Mouse (Mus musculus): ENCODE measurements around the gene Crybb3. TPM values are rescaled to one million over a fixed set of nuclear protein-coding genes. Genes with fewer than 3 reads are reported as not detected.

The Crybb3 gene
- total RNA-seq, 2 experiments from 2014 or later: not detected

DNA sequence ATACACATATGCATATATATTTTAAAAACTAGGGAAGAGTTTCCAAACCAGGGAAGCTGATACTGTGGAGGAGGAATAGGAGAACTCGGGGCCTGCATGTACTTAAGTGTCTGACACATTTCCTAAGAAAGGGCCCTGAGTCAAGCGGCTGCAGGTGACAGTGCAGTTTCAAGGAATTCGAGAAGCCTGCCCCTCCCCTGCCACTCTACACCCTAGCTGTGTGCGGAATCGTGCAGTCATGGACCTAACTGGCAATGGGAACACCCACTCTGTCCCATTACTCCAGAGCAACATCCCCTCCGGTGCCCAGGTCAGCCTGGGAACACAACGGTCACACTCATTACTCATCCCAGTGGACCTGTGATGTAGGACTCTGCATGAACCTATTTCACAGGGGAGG, 25.2 kb upstream of the Crybb3 start:
- no peak for ATAC-seq (replicated peaks; ENCODE audit: low FRiP score, poor library complexity, severe bottlenecking)

DNA sequence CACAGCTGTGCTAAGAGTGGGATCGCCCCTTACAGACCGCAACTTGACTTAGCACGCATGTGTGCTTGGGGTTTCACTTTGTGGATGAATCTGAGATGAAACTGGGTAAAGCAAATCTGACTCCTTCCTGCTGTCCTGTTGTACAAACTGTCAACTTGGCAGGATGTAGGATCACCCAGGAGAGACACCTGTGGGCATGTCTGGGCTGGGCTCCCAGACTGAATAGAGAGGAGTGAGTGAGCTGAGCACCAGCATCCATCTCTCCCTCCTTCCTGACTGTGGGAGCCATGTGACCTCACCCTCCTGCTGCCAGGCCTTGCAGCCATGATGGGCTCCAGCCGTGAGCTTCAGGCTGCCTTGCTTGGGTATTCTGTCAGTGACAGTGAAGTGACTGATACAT, 24.1 kb upstream of the Crybb3 start:
- ATAC-seq (replicated peaks; ENCODE audit: low FRiP score, poor library complexity, severe bottlenecking): no peak

DNA sequence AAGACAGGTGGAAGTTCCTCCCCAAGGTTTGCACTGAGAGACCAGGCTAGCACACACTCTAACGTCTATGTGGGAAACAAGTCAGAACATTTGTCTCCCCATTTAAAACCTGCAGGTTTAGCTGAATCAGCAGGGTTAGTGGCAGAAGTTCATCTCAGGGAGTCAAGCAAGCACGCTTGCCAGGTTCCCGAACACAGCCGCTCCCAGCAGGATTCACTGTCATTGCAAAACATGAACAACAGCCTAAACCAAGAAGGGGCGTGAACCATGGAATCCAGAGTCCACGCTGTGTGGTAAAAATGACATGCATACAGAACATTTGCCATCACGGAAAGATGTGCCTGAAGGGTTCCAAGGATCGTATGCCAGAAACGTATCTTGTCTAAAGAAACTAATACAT, 23.7 kb upstream of the Crybb3 start:
- no peak for ATAC-seq (replicated peaks; ENCODE audit: low FRiP score, poor library complexity, severe bottlenecking)

DNA sequence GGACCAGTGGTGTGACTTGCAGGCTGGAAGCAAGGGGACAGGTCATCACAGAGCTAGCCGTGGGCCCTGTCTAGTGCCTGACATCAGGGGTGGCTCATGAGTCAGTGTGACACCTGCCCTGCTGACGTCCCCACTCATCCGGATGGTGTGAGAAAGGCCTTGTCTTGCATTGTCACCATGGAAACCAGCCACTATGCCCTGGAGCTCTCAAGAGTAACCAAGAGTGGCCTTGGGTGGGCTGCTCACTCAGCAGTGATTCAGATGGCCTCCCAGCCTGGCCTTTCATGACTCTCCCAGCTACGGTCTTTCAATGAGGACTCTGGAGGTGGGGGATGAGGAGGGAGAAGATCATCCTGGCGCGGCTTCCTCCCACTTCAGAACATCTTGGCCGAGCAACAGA, 21.1 kb upstream of the Crybb3 start:
- ATAC-seq (replicated peaks; ENCODE audit: low FRiP score, poor library complexity, severe bottlenecking): no peak

DNA sequence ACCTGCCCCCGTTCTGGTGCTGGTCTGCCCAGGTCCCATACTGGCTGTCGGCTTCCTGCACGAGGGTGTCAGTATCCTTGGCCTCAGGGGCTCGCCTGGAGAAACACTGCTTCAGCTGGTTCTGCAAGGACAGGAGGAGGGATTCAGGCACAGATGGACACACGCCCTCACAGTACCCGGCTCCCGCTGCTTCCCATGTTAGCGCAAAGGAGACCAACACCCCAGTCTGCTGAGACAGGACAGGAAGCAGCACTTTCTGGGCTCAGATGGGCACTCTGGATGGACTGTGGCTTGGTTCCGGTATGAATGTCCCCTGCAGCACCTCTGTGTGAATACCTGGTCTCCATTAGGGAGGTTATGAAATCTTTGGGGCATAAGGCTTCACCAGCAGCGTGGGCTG, 20.1 kb upstream of the Crybb3 start:
- no peak for ATAC-seq (replicated peaks; ENCODE audit: low FRiP score, poor library complexity, severe bottlenecking)

DNA sequence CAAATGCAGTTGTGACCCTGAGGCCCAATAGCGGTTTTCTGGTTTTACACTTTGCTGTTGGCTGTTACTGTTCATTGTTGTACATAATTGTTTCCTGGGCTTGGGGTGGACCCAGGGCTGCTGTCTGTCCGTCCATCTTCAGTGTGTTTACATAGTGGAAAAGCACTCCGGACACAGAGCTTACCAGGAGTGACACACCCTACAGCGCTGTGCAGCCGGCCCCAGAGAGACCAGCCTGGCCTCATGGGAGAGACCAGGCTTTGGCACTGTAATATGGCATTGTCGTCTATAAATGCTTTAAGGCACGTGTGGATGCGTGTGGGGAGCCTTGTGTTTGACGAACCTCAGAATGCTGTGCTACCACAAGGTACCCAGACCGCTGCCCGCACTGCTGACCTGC, 19.0 kb upstream of the Crybb3 start:
- ATAC-seq (replicated peaks; ENCODE audit: low FRiP score, poor library complexity, severe bottlenecking): no peak

DNA sequence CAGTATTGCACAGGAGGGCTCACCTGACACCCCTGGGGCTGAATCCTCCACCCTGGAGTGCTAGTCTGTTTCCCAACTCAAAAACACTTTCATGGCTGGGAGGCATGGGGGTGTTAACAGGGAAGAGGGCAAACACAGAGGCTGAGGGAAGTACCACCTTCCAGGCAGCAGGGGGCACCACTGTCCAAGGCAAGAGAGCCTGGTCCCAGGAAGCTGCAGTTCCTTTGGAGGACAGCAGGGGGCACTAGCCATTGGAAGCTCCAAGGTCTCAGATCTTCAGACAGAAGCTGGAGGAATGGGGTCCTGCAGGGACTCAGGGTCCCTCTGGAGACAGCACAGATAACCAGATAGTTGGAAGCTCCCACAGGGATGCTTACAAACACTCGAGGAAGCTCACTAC, 18.2 kb upstream of the Crybb3 start:
- peak; percentile 85 for ATAC-seq (replicated peaks; ENCODE audit: low FRiP score, poor library complexity, severe bottlenecking)

DNA sequence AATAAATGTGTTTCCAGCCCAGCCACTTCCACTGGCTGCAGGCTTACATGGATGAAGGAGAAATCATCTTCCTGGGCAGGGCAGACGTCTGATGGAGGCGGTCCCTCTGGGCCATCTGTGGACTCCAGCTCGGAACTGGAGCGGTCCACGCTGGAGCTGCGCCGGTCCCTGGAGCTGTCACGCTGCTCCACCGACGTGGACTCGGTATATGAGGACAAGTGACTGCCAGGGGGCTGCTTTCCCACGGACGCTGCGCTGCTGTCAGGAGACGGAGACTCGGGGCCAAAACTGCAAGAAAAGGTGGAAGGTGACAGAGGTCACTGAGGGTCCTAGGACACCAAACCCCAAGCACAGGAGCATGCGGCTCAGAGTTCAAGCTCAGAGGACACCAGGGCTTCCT, 16.2 kb upstream of the Crybb3 start:
- ATAC-seq (replicated peaks; ENCODE audit: low FRiP score, poor library complexity, severe bottlenecking): no peak

DNA sequence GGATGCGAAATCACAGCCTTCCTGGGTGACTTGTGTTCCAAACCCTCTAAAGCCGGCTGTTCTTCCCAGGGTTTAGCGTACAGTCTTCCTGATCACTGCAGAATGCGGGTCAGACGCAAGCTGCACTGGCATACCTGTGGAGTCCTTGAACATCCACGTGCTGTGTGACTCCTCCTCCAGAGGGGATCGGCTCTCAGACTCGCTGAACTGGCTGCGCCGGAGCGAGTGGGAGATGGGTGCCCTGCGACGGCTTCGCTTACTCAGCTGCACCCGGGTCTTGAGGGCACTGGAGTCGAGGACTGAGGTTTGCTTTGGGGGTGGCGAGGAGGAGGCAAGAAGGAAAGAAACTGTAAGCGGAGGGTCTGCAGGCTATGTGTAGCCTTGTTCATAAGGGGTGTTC, 14.1 kb upstream of the Crybb3 start:
- ATAC-seq (replicated peaks; ENCODE audit: low FRiP score, poor library complexity, severe bottlenecking): no peak

DNA sequence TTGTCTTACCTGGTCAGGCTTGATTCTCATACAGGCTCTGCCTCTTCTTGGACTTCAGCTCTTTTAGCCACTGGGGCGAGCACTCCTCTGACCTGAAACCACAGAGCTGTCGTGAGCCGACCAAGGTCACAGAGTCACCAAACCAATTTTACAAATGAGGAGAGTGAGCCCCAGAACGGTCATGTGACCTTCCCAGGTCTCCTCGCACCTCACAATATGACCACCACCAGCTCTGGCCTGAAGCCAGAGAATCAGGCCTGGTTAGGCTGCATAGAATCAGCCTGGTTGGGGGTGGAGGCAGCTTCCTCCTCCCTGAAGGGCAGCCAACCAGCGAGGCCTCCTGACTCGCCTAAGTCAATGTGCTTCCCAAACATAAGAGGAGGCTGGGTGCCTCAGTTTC, 11.0 kb upstream of the Crybb3 start:
- ATAC-seq (replicated peaks; ENCODE audit: low FRiP score, poor library complexity, severe bottlenecking): no peak

DNA sequence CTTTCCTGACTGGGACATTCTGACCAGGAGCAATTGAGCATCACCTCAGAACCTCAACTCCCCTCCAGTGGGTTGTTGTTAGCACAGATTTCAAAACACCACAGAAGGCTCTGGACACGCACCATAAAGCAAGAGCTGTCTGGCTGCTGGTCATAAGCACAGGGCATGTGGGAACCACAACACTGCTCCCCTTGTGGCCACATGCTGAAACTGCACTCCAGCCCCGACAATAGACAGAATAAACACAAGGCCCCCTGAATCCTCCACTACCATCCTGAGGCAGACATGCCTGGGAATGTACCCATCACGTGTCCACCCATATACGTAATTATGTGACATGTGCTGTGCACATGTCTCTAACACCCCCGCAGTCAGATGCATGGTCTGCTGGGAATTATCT, 9.8 kb upstream of the Crybb3 start:
- ATAC-seq (replicated peaks; ENCODE audit: low FRiP score, poor library complexity, severe bottlenecking): 0 out of 2 replicates have a peak, but pooled peaks have one; percentile 51

DNA sequence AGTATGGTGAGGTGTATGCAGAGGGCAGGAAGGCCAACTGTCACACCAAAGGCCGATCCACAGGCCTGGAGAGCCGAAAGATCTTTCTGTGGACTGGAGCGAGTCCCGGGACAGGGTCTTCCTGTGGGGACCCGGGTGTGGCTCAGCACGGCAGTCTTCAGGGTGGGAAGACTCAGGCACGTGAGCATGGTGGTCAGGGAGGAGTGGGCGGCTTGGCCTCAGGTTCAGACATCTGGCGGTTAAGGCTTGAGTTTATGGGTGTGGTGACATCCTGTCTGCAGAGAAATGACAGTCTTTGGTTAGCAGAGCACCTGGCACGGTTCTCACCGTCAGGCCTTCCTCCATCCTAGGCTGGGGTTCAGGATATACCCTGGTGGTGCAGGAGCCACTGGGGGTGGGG, 9.4 kb upstream of the Crybb3 start:
- 0 out of 2 replicates have a peak, but pooled peaks have one; percentile 17 for ATAC-seq (replicated peaks; ENCODE audit: low FRiP score, poor library complexity, severe bottlenecking)

DNA sequence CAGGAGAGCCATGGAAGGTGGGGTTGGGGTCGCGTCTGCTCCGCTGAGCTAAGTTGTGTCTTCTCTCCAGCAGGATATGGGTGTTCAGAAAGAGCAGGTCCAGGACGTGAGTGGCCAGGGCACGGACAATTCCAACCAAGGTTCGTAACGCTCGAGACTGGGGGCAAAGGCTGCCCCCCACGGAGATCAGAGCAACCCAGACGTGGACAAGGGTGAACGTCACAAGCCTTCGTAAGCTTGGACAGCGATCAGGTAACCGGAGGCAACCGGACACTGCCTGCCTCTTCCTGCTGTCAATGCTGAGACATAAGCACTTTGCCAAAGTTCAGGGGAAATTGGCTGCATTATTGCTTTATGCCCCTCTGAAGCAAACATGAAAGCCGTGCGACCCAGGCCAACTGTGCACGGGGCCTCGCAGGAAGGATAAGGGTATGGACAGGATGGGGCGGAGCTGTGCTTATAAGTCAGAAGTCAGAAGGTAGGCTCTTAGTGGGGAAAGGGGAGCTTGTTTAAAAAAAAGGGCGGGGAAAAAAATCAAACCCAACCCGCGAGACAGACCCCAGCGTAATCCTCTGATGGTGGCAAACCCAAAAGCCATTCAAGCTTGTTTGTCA, 8.8 kb upstream of the Crybb3 start:
- ATAC-seq (replicated peaks; ENCODE audit: low FRiP score, poor library complexity, severe bottlenecking): no peak

DNA sequence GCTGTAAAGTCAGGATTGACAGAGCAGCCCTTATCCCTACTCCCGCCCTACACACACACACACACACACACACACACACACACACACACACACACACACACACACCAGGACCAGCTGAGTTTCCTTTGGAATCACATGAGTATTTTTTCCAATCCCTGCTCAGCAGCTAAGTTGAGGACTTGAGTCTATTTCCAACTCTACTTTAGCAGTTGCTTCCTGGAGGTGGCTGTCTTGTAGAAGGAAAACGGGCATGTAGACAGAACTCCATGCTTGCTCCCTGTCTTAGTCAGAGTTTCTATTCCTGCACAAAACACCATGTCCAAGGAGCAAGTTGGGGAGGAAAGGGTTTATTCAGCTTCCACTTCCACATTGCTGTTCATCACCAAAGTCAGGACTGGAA, 6.1 kb upstream of the Crybb3 start:
- ATAC-seq (replicated peaks; ENCODE audit: low FRiP score, poor library complexity, severe bottlenecking): no peak

DNA sequence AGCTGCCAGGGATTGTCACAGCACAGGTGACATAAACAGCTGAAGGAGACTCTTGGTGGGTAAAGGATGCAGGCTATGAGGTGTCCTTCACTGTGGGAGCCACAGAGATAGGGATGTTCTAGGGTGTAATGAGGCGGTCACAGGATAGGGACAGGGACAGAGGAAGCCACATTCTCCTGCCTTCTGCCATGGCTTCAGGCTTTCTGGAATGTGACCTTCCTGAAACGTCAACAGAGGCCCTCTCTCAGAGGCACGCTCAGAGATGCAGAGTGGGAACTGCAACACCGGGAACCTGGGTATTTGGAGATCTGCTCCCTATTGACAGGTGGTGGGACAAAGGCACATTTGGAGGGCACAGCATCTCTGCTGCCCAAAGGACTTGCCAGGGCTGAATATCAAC, 5.6 kb upstream of the Crybb3 start:
- no peak for ATAC-seq (replicated peaks; ENCODE audit: low FRiP score, poor library complexity, severe bottlenecking)

DNA sequence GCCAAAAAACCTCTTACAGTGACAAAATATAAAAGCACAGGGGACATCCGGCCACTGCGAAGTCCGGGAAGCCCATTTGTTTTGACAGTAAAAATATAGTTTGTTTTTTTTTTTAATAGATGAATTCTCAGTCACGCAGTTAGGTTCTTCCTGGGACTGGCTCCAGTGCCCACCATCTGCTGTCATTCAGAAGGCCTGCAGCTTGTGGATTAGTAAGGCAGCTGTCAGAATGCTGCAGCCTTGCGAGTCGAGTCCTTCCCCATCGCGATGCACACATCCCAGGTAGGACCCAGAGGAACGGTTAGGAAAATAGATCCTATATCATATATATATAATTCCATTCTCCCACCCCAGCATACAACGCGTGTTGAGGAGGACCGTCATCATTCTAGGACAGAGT, 5.1 kb upstream of the Crybb3 start:
- no peak for ATAC-seq (replicated peaks; ENCODE audit: low FRiP score, poor library complexity, severe bottlenecking)

DNA sequence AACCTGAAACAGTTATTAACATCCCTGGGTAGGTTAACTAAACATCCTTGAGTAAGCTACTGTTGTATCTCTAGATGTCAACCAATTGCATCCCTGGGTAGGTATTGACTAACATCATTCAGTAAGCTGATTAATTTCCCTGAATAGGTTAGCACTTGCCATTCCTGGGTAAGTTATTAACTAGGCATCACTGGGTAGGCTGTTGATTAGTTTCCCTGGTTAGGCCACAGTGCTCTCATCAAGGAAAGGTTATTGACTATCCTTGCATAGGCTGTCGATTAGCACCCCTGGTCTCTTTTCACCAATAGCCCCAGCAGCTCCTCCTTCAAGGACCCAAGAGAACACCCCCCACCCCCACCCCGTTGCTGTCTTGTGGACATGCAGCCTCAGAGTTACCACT, 4.5 kb upstream of the Crybb3 start:
- ATAC-seq (replicated peaks; ENCODE audit: low FRiP score, poor library complexity, severe bottlenecking): no peak

DNA sequence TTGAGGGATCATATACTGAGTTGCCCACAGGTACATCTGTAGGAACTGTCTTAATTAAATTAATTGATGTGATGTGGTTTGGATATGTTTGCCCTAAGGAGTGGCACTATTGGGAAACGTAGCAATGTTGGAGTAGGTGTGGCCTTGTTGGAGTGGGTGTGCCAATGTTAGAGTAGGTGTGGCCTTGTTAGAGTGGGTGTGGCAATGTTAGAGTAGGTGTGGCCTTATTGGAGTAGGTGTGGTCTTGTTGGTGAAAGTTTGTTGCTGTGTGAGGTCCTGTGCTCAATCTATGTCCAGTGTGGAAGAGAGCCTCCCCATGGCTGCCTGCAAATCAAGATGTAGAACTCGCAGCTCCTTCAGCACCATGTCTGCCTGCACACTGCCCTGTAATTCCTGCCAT, 2.9 kb upstream of the Crybb3 start:
- no peak for ATAC-seq (replicated peaks; ENCODE audit: low FRiP score, poor library complexity, severe bottlenecking)

DNA sequence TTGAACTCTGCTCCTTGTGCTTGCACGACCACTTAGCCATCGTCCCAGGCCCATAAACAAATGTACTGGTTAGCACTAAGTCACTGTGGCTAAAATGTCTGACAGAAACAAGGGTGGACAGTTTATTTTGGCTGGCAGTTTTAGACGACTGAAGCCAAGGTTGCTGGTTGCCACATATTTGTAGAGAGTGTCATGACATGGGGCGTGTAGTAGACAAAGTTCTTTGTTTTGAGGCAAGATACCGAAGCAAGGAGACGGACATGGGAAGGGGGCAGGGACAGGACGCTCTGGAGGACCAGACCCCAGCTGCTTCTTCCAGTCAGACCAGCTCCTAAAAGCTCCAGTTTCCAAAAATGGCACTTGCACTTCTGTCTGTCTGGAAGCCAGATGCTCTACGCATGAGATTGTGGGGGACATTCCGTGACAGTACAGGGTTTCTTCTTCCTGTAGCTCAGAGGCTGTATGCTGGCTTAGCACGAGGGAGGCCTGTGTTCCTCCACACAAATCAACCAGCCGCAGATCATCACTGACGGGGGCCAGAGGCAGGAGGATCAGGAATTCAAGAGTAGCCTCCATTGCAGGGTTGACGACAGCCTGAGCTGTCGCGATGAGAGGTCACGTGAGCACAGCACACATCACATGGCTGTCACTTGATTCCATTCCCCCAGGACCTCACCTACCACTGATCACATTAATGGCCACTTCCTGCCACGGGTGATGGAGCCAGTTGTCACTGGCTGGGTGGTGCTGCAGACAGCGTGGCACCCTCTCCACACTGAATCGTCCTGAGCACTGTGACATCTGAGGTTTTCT, 1.2 kb upstream of the Crybb3 start:
- no peak for ATAC-seq (replicated peaks; ENCODE audit: low FRiP score, poor library complexity, severe bottlenecking)

DNA sequence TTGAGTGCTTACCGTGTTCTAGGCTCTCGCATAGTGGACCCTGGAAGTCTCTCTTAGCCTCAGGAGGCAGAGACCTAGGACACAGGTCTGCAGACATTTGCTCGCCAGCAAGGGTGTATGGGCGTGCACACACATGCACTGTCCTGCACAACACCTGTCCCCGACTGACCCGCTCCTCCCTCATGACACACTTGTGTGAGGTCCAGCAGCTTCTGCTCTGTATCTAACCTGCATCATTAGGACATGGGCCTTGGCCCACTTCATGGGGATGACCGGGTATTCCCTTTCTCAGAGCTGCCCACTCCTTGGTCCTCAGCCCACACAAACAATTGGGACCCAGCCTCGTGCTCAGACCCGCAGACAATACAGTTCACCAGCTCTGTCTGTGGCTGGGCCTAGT, 364 bp downstream of the Crybb3 start:
- no peak for ATAC-seq (replicated peaks; ENCODE audit: low FRiP score, poor library complexity, severe bottlenecking)

DNA sequence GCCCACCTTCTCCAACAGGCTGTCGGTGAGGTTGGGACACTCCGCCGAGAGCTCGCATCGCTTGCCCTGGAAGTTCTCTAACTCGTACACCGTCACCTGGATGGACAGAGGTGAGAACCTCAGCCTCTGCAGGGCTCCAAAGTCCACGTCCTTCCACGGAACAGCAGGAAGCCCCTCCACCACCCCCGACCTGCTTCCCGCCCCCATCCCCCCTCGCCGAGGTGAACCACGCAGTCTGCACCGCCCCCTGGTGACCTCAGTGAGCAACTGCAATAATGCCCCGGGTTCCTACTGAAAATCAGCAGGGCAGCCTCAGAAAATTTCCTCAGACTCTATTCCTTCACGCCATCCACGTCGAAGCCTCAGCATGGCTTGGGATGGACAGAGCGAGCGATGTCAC, 1.6 kb downstream of the Crybb3 start:
- ATAC-seq (replicated peaks; ENCODE audit: low FRiP score, poor library complexity, severe bottlenecking): no peak

DNA sequence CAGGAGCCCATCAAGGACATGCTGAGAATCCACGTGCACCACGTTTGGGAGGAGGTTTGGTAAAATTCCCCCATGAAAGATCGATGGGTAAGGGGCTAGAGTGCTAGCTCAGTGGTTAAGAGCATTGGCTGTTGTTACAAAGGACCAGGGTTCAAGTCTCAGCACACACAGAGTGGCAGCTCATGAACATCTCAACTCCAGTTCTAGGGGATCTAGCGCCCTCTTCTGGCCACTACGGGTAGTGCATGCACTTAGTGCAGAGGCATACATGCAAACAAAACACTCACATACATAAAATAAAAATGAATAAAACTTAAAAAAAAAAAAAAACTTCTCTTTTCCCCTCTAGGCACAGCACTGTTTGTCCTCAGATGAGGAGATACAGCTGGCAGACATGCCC, 2.7 kb downstream of the Crybb3 start:
- 0 out of 2 replicates have a peak, but pooled peaks have one; percentile 39 for ATAC-seq (replicated peaks; ENCODE audit: low FRiP score, poor library complexity, severe bottlenecking)
